Mouse (Mus musculus) thymus, adult 18-20 months (tissue): ENCODE measurements around the gene Dgkz.
A peak's percentile ranks its signal among the peaks of the same experiment; 100 is the strongest.

Experiments
- DNase-seq, 2 experiments: peaks; one replicate each; pipeline ENCODE4 v3.0.0; 2022; ENCODE audit warnings: mixed read lengths in 2 of 2

Gene Dgkz

GRCm38 (mm10) chr2:91993409-91993808 lies 17.7 kb upstream of the Dgkz start:
- DNase-seq, result no peak

- no peak for DNase-seq
Observed at GRCm38 (mm10) chr2:91989750-91990149, 14.1 kb upstream of the Dgkz start.

- DNase-seq, result peak; percentile 48 to 61
Observed at GRCm38 (mm10) chr2:91987542-91987941, 11.9 kb upstream of the Dgkz start.

- DNase-seq, result peak in 1 of 2 experiments; percentile 41
Observed at GRCm38 (mm10) chr2:91986071-91986470, 10.4 kb upstream of the Dgkz start.

DNA sequence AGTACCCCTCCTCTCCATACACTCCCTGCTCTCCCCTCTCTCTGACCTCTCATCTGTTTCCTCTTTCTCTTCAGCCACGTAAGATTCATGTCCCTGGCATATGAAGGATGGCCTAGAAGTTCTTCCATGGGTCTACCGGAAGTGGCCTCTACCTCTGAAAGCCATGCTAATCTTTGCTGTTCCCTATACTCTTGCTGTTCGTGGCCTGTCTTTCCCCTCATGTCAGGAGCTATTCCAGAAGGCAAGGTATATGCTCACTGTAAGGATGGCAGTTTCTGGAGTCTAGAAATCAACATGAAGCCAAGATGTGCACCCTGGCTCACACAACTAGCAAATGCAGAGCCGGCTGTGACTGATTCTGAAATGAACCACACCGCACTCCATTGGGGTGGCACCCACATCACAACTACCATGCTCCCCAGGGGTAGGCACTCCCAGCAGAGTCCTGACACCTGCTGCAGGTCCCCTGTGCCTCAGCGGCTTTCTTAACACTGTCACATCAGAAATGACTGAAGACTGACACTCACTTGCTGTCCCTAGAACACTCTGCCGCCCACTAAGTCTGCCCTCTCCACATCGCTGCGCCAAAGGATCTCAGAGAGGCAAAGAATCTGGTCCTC lies 9.4 kb upstream of the Dgkz start:
- no peak for DNase-seq

GRCm38 (mm10) chr2:91984439-91984838 lies 8.8 kb upstream of the Dgkz start:
- DNase-seq, result peak; percentile 70 to 87

DNA sequence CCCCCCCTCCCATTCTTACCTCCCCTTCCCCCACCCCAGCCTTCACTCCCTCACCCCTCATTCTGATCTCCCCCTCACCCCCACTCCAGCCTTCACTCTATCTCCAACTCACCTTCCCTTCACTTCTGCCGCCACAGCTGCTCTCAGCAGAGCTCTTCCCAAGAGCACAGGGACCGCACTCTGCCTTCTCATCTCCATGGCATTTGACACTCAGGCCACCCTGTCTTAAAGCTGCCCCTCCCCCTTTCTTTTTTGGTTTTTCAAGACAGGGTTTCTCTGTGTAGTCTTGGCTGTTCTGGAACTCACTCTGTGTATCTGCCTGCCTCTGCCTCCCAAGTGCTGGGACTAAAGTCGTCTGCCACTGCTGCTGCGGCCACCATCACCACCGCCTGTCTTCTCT lies 5.2 kb upstream of the Dgkz start:
- DNase-seq, result no peak

GRCm38 (mm10) chr2:91980245-91980644 lies 4.6 kb upstream of the Dgkz start:
- DNase-seq, result no peak

- no peak for DNase-seq
Observed at GRCm38 (mm10) chr2:91978547-91978946, 2.9 kb upstream of the Dgkz start.

DNA sequence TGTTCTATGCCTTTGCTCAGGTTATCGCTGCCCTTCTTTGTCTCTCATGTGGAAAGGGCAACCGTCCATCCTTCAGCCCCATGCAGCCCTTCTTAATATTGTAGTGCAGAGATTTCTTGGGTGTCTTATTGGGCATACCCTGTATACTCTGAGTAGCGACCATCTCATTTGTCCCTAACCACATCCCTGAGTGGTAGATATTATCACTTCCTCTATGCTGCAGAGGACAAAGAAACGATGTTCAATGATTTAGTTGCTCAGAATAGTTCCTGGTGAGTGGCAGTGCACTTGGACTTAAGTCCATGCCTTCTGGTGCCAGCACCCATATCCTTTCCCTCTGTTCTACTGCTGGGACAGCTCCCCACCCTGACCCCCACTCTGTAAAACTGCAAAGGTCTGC lies 2.3 kb upstream of the Dgkz start:
- no peak for DNase-seq

DNA sequence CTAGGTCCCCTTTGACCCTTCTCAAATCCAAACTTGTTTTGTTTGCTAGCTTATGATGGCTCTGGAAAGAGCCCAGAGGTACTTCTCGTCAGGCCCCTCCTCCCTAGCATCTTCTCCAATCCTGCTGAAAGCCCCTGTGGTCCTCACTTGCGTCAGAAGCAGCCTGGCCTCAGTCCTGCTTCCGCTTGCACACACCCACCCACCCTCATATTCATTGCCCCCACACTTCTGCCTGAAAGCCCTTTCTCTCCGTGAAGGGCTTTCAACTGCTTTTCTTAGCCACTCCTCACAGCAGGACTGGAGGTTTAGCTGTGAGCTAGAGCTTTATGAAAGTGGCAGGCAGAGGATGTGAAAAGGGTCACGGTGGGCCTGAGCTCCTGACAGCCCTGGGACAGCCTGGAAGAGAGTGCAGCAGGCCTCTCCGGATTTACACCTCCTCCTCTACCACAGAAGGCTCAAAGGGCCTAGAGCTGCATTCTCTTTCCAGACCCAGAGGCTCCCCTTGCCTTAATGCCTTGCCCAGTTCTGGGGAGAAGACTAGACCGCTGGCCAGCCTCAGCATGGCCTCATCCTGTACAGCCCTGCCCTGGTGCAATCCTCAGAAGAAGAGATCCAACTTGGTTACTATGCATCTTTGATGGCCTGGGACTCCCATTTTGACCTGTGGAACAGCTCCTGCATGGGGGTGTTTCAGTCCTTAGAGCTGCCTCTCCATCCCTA lies 2.1 kb downstream of the Dgkz start:
- DNase-seq, result no peak

DNA sequence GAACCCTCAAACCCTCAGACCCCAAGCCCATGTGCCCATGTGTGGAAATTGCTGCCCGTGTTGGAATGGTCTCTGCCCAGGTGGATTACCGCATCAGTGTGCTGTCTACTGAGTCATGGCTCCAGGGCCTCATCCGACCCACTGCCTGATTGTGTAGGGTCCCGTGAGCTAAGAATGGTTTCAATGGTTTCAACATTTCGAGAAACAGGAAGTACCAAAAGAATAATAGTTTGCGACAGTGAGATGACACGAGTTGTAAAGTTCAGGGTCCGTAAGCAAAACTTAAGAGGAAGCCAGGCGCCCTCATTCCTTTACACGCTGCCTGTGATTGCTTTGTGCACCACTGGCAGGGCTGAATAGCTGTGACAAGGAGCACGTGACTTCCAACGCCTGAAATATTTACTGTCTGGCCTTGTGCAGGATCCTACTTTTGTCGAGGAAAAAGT lies 3.5 kb downstream of the Dgkz start:
- no peak for DNase-seq

DNA sequence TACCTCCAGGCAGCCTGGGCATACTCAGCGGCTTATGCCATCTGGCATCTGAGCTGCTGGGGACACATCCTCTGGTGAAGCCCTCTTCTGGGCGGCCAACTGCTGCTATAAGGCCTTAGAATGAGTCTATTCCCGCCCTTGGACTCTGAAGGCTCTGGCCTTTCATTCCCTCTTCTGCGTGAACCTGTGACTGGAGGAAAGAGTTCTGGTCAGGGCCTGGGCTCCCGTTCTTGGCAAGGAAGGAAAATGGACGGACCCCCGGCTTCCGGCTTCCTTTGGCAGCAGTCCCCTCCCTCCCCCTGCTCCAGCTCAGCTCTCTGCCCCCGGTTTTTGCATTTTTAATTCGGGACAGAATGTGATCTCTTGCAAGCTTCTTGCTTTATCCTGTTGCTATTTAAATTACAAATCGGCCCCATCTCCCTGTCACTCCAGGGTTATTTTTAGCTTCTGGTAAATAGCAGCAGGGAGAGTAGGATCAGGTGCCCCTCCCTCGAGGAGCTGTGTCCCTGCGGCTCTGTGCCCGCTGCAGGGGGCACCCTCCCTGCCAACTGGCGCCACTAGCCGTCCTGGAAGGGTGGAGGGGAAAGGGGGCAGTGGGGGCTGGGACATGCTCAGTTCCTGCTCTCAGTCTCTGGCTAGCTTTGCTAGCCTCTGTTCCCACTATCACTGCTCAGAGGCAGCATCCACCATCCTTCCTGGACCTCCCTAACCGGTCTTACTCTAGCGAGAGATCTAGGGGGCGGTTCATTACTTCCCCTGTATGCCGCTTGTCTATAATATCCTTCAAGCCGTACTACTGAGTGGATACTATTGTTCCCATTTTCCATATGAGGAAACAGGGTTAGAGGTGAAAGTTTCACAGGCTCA lies 4.2 kb downstream of the Dgkz start:
- DNase-seq, result no peak

GRCm38 (mm10) chr2:91967962-91968361 lies 7.7 kb downstream of the Dgkz start:
- no peak for DNase-seq

DNA sequence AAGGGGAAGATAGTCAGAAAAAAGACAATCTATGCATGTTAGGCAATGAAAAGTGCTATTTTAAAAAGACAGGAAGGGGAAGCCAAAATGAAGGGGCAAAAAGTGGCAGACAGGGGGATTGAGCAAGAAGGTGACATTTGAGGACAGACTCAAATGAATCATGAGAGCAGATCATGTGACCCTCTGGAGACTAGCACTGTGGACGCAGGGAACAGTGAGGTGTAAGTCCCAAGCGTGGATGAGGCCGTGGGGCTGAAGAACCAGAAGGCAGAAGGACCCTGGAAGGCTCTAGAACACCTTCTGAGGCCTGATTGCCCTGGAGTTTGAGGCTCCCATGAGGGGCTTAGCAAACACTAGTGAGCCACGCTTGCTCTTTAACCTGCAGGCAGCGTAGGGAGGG lies 9.3 kb downstream of the Dgkz start:
- DNase-seq, result no peak

- DNase-seq, result peak in 1 of 2 experiments; percentile 51
Observed at GRCm38 (mm10) chr2:91965417-91965816, 10.2 kb downstream of the Dgkz start.

DNA sequence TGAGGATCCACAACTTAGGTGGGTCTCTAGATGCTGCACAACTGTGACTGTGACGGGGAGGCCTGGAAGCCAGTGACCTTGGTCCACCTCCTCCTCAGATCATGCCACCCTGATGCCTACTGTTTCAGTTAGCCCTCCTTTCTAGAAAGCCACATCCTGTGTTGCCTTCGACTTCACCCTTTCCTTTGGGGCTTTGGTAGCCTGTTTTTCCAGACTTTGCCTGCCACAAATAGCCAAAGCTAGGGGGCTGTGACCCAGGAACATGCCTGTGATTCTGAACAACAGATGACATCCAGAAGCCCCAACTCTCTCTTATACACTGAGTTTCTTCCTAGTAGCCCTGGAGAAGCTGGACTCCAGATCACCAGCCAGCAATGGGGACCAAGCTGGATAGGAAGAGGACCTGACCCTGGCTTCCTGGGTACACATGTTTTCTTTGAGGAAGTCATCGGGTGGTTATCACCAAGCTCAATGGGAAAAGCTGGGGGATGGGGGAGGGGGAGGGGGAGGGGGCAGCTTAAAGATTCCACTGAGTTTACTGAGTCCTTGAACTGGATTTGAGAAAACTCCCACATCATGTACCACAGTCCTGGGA lies 11.0 kb downstream of the Dgkz start:
- DNase-seq, result no peak

DNA sequence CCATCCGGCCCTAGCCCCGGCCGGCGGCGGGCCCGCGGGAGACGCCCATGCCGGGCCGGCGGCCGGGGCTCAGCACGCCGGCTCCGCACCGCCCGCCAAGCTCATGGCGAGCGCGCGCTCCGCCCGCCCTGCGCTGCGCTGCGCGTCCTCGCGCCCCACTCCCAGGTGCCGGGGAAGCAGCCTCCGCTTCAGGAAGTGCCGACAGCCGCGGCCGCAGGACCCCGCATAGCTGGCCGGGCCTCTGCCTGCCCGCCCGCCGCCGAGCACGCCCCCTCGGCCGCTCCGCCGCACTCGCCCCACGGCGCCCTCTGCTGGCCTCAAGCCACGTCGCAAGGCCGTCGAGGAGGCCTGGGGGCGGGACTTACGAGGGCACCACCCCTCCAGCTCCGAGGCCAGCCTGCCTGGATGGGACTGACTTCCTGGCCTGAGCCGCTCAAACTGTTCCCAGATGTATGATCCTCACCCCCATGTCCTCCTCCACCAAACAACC lies 12.2 kb downstream of the Dgkz start:
- peak; percentile 88 to 91 for DNase-seq

DNA sequence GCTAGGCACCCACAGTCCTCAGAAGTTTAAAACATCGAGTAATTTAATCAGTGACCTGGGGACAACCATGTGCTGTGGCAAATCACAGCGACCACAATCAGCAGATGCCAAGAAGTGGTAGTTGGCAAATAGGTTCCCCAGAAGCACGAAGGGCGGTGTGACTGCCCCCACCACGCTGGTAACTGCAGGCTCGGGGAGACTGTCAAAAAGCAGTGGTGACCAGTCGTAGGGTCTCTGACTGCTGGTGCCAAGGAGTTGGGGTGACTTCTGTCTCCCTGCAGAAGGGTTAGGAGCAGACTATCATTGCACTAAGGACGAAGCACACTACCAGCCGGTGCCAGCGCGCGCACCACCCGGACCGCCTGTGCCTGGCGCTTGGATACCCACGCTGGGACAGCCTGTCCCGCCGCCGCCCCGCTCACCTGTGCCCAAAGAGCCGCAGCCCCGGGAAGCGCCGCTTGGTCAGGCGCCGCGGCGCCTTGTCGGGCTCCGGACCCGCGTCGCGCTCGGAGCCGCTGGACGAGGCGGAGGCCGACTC lies 12.7 kb downstream of the Dgkz start:
- peak in 1 of 2 experiments; percentile 44 for DNase-seq

DNA sequence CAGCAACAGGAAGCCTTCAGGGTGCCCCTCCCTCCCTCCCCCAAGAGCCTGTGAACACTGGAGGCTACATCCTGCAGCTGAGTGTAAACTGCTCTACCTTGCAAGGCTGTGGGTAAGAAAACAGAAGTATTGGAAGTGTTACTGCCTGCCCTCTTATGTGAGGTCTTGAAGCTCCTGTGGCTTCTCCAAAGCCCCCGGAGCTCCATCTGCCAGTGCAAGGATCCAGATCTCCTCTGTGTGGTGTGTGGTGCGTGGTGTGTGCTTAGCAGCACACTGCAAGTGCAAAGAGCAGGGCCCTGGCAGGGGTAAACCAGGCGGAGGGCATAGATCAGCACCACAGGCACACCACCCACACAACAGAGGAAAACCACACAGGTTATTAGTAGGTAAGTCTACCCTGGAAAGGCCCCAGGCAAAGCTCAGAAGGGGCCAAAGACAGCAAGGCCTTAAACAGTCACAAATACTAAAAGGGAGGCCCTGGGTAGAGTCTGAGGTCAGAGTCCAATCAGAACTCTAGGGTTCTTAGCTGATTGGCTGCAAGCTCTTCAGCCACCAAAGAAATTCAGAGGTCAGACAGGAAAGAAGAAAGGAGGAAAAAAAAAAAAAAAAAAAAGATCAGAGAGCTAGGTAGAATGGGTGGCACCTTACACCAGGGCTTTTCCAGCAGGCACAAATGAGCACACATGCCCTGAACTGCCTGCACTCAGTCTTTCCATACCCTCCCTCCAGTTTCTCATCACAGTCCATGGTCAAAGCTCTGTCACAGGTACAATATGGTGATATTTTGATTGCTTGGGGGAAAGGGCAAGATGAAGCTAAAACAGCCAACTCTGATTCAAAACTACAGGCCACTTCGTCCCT lies 13.5 kb downstream of the Dgkz start:
- DNase-seq, result peak in 1 of 2 experiments; percentile 55

DNA sequence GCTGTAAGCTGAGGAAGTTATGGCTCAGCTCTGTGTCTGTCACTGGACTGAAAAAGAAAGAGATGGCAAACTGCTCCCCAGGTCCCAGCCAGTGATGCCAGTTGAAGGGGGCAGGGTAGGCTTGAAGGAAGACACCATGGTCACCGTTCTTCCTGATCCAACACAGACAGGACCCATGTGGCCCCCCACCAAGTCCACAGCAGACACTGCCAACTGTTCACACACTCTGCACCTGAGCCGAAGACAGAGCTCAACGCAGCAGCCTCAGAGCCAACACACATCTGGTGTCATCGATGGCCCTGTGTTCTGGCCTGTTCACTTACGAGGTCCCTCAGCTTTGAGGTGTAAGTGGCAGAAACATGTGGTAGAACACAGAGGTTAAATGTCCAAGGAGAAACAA lies 15.2 kb downstream of the Dgkz start:
- DNase-seq, result no peak
